Mouse (Mus musculus): ENCODE measurements around the gene Hivep3.

DNA sequence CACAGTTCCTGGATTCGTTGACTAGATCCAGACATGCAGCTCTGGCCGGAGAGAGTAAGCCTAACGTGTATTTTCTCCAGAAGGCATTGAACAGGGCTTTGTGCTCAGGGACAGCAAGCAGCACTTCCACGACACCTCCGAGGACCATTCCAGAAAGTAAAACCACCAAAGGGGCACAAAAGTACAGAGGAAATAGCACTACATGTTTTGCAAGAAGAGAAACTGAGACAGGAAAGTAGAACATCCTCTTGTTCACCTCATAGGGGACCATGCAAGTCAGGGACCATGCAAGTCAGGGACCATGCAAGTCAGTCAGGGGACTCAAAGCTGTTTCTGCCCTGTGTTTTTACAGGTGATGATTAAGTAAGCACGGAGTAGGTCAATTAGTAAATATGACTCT is 272.5 kb downstream of the Hivep3 start:
- no peak for TF ChIP-seq CTCF (conservative IDR thresholded peaks at IDR 0.05; ENCODE audit: low read length)
- no peak for TF ChIP-seq NANOG (IDR thresholded peaks at IDR 0.05; ENCODE audit: borderline replicate concordance, low read length)
- TF ChIP-seq POU5F1 (IDR thresholded peaks at IDR 0.05; ENCODE audit: borderline replicate concordance, low read length) = no peak
